ENCODE assay signal across 8 mouse cellular contexts in genomic region chr5:92042377-92043348, GRCm38 (mm10). TPM values are rescaled to one million over a fixed set of nuclear protein-coding genes. Genes with fewer than 3 reads are reported as not detected.
DNase-seq lines count a peak whose midpoint lies in the region; ATAC-seq lines count a peak whose summit lies in the region.

No protein-coding gene starts in this region.

- DNase-seq in adipocyte (ENCODE audit: low spot score) = peak; percentile 89
- DNase-seq in embryo, embryonic 10 days (ENCODE audit: low spot score) = peak; percentile 82
- peak; percentile 91 for DNase-seq in gastrocnemius, postnatal 10 days
- peak; percentile 97 for DNase-seq in induced T-regulatory cell, adult 2 months (ENCODE audit: low read depth)
- peak; percentile 87 to 96 for DNase-seq in left cerebral cortex, adult 9 months (ENCODE audit: low spot score in 2 of 2)
- DNase-seq in right cerebral cortex, postnatal 14 days = peak; percentile 96
- peak; percentile 92 to 96 for DNase-seq in urinary bladder, postnatal 36 days (ENCODE audit: low spot score in 2 of 2)

- peak; percentile 98 for ATAC-seq in megakaryocyte progenitor cell, adult 5-6 weeks (replicated peaks; ENCODE audit: poor library complexity)

RNA-seq across cellular contexts. Expression of gene Cdkl2, which starts 1.0 kb away (rescaled TPM):
- total RNA-seq in gastrocnemius, postnatal 10 days (2021) = 1 to 10 TPM; 3.5 to 3.8 TPM
- 0.07 TPM in 1 of 2 replicates, not detected in the other for total RNA-seq in megakaryocyte progenitor cell, adult 5-6 weeks (2015)
- total RNA-seq in megakaryocyte progenitor cell, adult 5-6 weeks (2017) = 0.17 TPM in 1 of 2 replicates, not detected in the other

RNA-seq across cellular contexts. Expression of gene G3bp2, which starts 40.9 kb away (rescaled TPM):
- total RNA-seq in gastrocnemius, postnatal 10 days (2021) = 10 to 100 TPM; 57.9 to 59.4 TPM
- total RNA-seq in megakaryocyte progenitor cell, adult 5-6 weeks (2015) = 91.0 and 97.5 TPM in 2 replicates
- total RNA-seq in megakaryocyte progenitor cell, adult 5-6 weeks (2017) = 122 and 128 TPM in 2 replicates

RNA-seq across cellular contexts. Expression of gene Odaph, which starts 55.4 kb away (rescaled TPM):
- under 1 TPM in 1 of 2 experiments, not detected in 1; 0.33 TPM for total RNA-seq in gastrocnemius, postnatal 10 days (2021)
- not detected in 2 replicates for total RNA-seq in megakaryocyte progenitor cell, adult 5-6 weeks (2015)
- 0.54 TPM in 1 of 2 replicates, not detected in the other for total RNA-seq in megakaryocyte progenitor cell, adult 5-6 weeks (2017)

Comparison
In these comparisons a context has a peak if more than half of its experiments do, and no peak if none do; other contexts are left out.
1. Peak in every context shown above with its lines: DNase-seq and ATAC-seq.